Mouse (Mus musculus): Measurements from ENCODE around the gene Rec114.
A peak's percentile ranks its signal among the peaks of the same experiment; 100 is the strongest.

Gene Rec114

DNA sequence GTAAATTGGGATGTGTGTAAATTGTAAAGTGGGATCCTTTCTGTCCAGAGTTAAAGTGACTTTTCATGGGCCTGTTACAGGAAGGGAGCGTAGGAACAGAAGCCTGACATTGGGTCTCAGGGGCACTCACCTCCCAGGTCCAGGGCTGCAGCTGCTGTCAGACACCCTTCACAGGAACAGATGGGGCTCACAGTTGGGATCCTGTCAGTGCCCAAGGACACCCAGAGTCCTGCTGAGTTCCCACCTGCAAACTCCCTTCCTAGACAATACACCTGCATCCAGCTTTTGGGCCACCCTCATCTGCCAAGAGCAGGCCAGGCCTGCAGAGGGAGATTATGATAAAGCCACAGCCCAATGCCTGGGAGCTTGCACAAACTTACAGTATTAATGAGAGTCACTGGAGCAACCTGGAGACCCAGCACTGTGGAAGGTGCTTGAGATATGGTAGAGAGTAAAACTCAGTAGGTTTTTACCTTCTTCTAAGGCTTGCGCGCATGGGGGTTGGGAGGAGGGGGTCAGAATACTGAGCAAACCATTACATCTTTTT lies at the start of gene Rec114:
Gene Rec114, minus strand, starts transcription at position 263 of the 547 bp plus-strand sequence.
- DNase-seq (ENCODE audit: low read depth, low spot score), result no peak

DNA sequence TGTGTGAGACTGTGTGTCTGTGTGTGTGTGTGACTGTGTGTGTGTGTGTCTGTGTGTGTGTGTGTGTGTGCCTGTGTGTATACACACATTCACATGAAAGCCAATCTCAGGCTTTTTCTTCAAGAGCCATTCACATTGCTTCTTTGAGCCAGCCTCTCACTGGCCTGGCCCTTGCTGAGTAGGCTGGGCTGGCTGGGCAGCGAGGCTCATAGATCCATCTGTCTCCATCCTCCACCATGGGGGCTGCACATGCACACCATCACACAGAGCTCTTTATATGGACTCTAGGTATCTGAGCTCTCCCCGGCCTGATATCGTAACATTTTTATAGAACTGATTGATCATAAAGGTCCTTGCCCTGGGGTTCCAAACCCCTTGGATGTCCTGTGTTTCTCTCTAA lies 45.7 kb upstream of the Rec114 start:
- DNase-seq (ENCODE audit: low read depth, low spot score), result no peak

DNA sequence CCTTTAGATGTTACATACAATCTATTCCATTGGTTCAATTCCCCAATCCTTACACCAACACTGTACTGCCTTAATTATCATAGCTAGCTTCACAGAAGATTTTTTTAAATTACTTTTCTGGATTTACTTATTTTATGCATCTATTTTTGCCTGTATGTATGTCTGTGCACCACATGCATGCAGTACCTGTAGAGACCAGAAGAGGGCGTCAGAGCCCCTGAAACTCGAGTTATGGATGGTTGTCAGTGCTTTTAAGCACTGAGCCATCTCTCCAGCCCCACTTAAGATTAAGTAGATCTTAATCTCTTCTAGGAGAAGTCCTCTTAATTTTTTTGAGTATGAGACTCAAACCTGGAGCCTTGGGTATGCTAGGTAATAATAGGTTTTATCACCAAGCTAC lies 31.6 kb upstream of the Rec114 start:
- no peak for DNase-seq (ENCODE audit: low read depth, low spot score)

DNA sequence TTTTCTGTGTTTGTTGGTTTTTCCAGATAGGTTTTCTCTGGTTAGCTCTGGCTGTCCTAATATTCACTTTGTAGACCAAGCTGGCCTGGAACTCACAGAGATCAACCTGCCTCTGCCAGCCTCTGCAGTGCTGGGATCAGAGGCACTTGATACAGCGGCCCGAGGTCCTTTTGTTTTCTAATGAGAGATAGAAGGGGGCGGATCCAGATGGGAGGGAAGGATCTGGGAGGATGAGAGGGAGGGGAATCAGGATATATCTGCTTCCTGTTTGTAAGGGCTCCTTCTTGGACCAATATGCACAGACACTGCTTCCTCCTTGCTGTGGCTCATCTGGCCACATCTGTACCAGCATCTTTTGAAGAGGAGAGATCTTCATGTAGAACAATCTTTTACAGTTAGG lies 31.0 kb upstream of the Rec114 start:
- no peak for DNase-seq (ENCODE audit: low read depth, low spot score)

DNA sequence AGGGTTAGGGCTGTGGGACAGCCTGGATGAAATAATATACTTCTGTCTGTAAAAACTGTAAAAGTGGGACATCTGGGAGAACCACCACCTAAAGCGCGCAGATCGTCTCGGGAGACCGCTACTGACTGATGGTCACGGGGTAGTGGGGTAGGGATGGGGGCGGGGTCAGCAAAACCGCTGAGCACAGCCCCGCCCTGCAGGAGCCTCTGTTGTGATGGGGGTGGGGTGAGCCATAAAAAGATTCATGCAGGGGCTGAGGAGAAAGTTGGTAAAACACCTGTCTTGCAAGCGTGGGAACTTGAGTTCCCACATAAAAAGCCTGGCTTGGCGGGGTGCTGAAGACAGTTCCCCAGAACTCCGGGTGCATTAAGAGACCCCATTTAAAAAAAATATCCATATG lies 26.2 kb upstream of the Rec114 start:
- no peak for DNase-seq (ENCODE audit: low read depth, low spot score)

DNA sequence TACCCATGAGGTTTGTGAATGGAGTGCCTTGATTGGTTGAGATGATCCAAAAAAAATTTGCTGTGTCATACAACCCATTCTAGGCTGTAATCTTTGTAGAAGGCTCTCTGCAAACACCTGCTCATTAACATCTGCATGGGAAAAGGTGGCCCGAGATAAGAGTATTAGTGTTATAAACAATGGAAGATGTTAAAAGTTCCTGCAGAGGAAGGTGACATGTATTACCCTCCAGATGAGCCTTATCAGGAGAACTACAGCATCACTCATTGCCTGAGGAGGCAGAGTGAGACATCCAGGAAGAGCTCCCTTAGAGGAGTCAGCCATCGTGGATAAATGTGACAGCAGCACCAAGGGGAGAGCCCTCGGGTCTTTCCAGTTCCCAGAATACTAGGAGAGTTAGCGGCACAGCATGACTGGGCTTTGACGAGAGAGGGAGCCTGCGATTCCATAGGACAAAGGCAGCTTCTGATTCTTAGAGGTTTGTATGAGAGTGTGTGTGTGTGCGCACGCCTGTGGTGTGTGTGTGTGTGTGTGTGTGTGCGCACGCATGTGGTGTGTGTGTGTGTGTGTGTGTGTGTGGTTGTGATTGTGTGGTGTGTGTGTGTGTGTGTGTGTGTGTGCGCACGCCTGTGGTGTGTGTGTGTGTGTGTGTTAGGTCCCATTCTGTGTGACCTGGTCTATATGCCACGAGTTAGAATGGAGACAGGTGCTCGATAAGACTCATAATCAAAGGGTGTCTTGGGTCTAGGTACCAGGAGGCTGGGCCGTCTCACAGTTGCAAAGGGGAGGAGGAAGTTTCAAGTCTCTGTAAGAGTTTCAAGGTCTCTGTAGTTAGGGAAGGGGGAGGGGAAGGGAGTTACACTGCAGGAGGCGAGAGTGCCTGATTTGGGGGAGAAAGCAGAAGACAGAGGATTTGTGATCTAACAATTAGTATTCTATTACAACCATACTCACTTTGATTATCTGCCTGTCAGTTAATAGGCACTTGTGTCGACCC lies 23.5 kb upstream of the Rec114 start:
- no peak for DNase-seq (ENCODE audit: low read depth, low spot score)

DNA sequence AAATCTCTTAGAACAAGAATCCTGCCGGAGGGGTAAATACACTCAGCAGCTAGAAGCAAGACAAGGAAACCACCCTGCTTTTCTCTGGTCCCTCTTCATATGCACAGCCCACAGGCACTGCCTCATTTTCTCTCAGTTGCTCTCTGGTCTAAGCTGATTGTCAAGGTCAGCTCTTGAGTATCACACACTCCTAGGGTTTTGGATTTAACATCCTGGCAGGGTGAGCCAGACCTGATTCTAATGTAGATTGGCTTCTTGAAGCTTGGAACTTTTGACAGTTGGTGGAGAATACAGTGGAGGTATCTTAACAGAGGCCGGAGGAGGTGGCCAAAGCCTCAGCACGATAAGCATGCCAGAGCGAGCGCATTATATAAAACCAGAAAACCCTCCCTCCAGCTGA lies 20.6 kb upstream of the Rec114 start:
- DNase-seq (ENCODE audit: low read depth, low spot score), result no peak

DNA sequence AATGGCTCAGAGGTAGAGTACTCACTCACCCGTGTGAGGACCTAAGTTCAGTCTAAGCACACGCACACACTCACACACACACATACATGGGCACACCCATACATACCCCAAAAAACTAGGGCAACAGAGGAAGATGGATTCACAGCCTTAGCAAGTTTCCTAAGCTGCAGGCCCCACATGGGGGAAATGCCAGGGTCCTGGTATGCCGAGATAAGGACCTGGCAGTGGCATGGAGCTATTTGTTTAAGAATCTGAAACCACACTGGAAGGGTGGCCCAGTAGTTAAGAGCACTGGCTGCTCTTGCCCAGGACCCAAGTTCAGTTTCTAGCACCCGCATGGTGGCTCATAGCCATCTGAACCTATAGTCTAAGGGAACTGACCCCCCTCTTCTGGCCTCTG lies 19.4 kb upstream of the Rec114 start:
- DNase-seq (ENCODE audit: low read depth, low spot score), result no peak

DNA sequence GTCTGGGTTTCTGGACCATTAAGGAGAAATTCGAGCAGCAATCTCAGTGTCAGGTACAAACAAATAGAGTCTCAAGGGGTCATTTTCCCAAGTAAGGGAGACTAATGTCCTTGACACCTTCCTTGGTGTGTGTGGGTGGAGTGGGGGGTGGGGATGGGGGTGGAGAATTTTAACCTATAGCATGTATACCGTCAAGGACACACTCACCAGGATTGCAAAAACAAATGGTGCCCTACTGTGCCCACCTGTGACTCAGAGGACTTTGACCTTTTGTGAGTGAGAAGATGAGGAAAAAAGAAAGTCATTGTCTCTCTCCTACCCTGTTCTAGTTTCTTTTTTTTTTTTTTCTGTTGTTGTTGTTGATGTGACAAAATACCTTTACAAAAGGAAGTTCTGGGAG lies 18.3 kb upstream of the Rec114 start:
- DNase-seq (ENCODE audit: low read depth, low spot score), result no peak

DNA sequence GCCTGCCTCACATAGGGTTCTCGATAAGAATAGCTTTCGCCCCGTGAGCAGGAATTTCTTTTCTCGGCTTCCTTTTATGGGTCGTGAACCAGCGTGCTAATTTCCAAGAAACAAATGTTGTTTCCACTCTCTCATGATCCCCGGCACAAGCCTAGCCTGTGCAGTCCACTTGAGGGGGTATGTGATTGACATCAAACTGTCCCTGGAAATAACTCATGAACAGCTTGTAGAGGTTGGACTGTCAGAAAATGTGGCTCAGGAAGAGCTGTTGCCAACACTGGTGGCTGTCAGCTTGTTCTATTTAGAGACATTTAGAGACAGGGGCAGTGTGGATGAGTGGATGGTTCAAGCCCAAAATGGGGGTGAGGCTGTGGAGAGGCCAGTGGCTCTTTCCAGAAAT lies 15.0 kb upstream of the Rec114 start:
- DNase-seq (ENCODE audit: low read depth, low spot score), result peak; percentile 51

DNA sequence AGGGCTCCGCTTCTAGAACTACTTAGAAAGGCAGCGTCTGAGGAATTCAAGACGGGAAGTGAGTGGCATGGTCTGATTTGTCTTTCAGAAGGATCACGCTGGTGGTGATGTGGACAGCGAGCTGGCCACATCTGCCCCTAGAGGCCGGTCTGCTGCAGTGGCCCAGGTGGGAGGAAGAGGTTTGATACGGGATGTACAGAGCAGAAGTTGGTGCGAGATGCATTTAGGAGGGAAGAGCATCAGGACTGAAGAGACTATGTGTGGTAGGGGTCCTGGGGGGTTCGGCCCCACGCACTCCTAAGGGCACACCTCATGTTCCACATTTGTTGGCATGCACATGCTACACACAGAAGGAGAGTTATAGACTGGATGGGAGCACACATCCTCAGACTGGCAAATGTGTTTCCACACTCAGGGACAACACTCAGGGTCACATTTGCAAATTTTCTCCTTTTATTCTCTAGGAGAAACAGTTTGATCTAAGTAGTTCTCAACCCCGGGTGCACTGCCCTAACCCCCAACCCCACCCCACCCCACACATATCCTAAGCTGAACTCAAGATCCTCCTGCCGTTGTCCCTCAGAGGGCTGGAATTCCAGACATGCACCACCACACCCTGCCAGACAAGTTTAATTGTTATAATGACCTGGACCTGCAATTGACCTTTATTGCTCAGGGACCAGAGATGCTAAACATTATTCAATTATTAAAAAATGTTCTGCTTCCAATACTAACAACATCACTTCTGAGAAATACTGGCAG lies 12.8 kb upstream of the Rec114 start:
- DNase-seq (ENCODE audit: low read depth, low spot score), result no peak

DNA sequence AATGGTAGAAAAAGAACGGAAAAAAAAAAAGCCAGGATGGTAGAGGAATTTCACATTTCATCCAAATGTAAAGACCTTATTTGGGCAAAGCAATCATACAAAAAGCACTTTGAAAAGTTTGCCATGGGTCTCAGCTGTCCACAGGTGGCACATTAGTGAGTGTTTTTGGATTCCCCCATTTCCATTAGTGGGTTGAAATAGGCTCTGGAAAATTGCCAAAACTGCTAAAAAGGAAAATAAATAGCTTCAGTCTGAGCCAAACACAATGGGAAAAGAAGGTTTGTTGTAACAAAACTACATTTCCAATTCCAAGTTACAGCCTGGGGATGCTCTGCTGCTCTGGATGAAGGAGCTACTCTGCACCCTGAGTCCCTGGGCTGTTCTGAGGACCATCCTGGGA lies 9.8 kb upstream of the Rec114 start:
- no peak for DNase-seq (ENCODE audit: low read depth, low spot score)

DNA sequence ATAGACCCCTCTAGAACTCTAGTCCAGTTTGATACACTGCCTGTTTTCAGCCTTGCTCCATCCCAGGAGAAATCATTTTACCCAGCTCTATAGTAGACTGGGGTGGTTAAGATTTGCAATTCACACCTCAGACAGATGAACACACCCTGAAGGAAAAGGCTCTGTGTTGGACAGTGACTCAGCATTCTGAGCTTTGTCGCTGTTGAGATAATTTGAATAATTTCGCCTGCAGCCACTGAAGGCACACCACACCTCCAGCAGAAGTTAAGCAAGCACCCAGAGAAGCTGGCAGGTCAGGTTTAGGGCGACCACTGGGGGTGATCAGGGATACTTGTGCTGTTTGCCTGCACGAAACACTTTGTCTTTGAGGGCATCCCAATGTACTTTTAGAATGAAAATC lies 4.4 kb upstream of the Rec114 start:
- DNase-seq (ENCODE audit: low read depth, low spot score), result no peak

DNA sequence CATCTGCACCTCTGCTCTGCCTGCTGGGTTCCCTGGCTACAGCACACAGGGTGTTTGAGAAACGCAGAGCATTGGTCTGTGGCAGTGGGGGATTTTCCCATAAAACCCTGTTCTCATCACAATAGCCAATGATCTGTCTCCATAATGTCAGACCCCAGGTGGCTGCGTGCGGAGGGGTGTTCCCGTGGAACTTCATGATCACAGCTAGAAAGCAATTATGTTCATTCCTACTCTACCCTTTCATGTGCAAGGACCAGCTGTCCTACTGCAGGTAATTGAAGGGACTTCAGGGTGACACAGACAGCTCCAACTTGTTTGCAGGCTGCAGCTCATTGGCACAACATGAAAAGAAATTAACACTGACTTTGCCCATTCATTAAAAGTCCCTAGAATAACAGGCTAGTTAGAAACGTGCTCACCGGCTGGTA lies 3.6 kb upstream of the Rec114 start:
- no peak for DNase-seq (ENCODE audit: low read depth, low spot score)

DNA sequence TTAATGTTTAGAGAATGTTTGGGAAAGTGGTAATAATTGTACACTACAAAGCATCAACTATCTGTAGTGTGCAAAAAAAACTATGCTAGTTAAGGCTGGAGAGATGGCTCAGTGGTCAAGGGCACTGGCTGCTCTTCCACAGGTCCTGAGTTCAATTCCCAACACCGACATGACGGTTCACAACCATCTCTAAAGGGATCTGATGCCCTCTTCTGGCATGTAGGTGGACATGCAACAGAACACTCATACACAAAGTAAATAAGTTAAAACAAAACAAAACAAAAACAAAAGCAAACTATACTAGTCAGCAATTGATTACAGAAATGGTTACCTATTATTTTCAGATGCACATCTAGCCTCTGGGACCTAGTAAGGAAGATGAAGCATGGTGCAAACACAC lies 1.1 kb downstream of the Rec114 start:
- DNase-seq (ENCODE audit: low read depth, low spot score), result no peak

DNA sequence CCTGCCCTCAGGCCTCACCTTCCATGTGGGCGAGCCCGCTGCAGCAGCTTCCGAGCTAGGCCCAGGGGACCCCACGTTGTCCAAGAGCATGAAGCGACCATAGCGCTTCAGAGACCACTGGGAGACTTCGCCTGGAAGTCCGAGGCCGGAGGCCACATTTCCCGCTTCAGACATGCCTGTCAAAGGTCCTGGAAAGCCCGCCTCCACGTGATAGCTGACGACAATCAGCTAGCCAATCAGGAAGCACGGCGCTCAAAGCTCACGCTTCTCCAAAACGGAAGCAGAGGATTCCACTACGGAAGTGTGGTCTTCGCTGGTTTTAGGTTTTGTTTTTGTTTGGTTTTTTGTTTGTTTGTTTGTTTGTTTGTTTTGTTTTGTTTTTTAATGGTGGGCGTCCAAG lies 2.4 kb downstream of the Rec114 start:
- no peak for DNase-seq (ENCODE audit: low read depth, low spot score)

DNA sequence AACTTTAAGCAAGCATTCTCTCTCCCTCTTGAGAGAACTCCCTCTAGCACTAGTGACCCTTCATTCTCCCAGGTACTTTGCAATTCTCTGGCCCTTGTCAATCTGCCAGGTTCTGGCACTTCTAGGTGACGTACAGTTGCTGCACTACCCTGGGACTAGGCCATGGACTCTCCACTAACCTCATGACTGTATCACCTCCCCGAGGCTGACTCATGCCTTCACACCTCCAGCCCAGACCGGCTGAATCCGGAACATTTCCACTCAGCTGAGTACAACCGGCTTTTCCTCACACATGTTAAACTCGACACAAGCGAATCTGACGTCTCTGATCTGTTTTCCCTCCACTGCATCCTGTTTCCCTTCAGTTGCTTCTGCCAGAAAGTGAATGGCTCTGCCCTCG lies 4.0 kb downstream of the Rec114 start:
- peak; percentile 22 for DNase-seq (ENCODE audit: low read depth, low spot score)

DNA sequence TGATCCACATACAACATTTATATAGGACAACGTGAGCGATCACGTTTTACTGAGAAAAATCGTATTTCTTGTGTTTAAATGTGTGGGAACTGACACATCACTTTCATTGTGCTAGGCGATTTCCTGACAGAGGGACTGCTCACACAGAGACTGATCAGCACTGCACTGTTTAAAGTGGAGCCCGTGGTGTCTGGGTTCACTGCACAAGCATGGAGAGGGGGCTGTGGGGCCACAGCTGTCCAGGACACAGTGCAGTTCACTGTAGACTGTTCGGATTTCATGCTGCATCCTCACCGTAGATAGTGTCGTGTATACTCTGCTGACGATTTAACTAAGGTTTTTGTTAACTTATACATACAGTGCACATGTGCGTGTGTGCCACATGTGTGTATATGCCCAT lies 20.6 kb downstream of the Rec114 start:
- no peak for DNase-seq (ENCODE audit: low read depth, low spot score)

DNA sequence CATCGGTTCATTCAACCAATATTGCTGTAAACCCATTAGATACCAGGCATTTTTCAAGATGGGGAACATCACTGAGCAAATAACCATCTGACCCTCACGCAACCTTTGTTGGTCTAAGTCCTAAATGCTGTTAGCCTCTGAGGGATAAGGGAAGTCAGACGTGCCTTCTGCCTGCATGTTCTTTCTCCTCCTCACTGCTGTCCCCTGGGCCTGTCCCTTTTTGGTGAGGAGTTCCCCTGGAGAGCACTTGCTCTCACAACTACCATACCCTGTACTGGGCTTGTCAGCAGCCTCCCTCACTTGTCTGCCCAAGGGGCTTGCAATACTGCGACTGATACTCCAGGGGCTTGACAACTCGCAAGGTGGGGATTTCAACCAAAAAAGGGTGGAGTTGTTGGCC lies 21.6 kb downstream of the Rec114 start:
- DNase-seq (ENCODE audit: low read depth, low spot score), result no peak

DNA sequence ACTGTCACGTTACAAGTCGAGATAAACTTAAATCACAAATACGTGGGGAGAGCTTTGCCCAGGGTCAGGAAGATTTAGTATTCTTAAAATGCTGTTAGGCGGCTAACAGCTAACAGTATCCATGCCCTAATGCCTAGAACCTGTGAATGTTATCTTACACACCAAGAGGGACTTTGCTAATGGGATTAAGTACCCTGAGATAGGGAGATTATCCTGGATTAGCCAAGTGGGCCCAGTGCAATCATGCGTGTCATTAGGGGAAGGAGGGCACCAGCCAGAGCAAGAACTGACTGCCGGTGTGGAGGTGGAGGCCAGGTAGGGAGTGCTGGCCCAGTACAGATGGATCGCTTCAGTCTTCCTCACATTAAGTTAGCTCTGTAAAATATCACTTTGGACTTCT lies 22.7 kb downstream of the Rec114 start:
- no peak for DNase-seq (ENCODE audit: low read depth, low spot score)

DNA sequence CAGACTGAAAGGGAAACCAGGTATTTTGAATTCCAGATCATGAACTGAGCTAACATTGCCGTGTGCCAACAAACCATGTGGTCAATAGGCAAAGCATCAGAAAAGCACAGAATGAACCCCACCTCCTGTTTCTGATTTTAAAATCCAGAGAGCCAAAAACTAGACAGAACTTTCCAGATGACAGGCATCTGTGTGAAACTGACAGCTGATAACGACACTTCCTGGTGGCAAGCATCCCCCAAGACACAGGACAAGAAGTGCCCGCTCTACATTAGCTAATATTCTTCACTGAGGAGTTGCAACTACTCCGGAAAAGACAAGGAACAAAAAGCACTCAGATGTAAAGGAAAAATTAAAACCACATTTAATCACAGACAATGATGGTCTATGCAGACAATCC lies 23.6 kb downstream of the Rec114 start:
- DNase-seq (ENCODE audit: low read depth, low spot score), result no peak

DNA sequence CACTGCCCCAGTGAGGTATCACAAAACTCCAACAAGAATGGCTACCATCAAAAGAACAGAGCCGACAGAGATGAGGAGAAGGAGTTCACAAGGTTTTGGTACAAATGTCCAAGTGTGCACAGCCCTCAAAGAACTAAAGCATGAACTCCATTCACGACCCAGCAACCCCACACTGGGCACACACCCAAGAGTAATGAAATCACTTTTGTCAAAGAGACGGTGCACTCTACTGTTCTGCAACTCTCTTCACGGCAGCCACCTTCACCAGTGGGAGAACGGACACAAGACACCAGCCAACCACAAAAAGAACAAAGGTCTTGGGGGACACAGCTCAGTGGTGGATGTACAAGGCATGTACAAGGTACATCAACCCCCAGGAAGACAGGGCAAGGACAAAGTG lies 24.3 kb downstream of the Rec114 start:
- DNase-seq (ENCODE audit: low read depth, low spot score), result no peak

DNA sequence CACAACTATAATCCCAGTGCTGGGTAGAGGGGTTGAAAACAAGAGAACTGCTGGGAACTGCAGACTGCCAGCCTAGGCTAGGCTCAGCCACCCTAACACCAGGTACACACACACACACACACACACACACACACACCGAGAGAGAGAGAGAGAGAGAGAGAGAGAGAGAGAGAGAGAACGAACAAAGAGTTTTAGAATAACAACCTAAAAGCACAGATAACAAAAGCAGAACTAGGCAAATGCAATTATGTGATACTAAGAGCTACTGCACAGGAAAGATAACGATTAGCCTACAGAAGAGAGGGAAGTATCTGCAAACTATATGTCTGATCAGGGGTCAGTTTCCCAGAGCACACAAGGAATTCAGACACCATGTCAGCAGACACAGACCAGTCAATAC lies 24.8 kb downstream of the Rec114 start:
- no peak for DNase-seq (ENCODE audit: low read depth, low spot score)

All from brain, adult 2 months (tissue).